Mouse (Mus musculus): ENCODE data around the gene Rac1. TPM values are rescaled to one million over a fixed set of nuclear protein-coding genes. Genes with fewer than 3 reads are reported as not detected.

Gene Rac1
- polyA plus RNA-seq, 1 experiment from 2014 or later, result 464 TPM

- CTCF ChIA-PET, result no interaction called here
- ATAC-seq (no peak), DNase-seq (ENCODE audit: low read depth, low spot score) (no peak)
- no peaks in the 10 kb centered on the region for H3K27me3 ChIP-seq
- in situ Hi-C loops (cut with MboI; ENCODE audit: low pct_unique_long_range_greater_than_20kb), result no loop called here
- no peak for TF ChIP-seq CTCF (IDR thresholded peaks at IDR 0.05)
- POLR2A ChIA-PET, result interaction anchor here (0.6 kb wide), 1 partner anchor 193 kb away, joined by 3 read pairs; no protein-coding TSS in a partner anchor
Observed at GRCm38 (mm10) chr5:143476013-143476412, 51.8 kb downstream of the Rac1 start.

- ATAC-seq, result peak; percentile 86
- in situ Hi-C loops (cut with MboI; ENCODE audit: low pct_unique_long_range_greater_than_20kb), result no loop called here
- POLR2A ChIA-PET, result no interaction called here
Observed at GRCm38 (mm10) chr5:143475153-143475844, 52.5 kb downstream of the Rac1 start.

GRCm38 (mm10) chr5:143471953-143472618, 55.8 kb downstream of the Rac1 start:
- ATAC-seq, result no peak
- TF ChIP-seq CTCF (IDR thresholded peaks at IDR 0.05), result no peak
- no peaks in the 10 kb centered on the region for H3K27me3 ChIP-seq
- in situ Hi-C loops (cut with MboI; ENCODE audit: low pct_unique_long_range_greater_than_20kb), result no loop called here
- ChIA-PET POLR2A (interaction anchor here (0.6 to 1.6 kb wide), 3 partner anchors 8 to 56 kb away, joined by 3 to 5 read pairs (median 3); partner anchors contain the start of genes Daglb and Rac1), CTCF (interaction anchor here (0.8 to 1.4 kb wide), 2 partner anchors 9 to 229 kb away, joined by 3 to 4 read pairs; no protein-coding TSS in a partner anchor)
- DNase-seq (ENCODE audit: low read depth, low spot score), result no peak

More at GRCm38 (mm10) chr5:143475153-143475844, 52.5 kb downstream of the Rac1 start:
- peak; percentile 81 for DNase-seq (ENCODE audit: low read depth, low spot score)
- CTCF ChIA-PET, result no interaction called here
- no peaks in the 10 kb centered on the region for H3K27me3 ChIP-seq
- TF ChIP-seq CTCF (IDR thresholded peaks at IDR 0.05), result no peak

- DNase-seq (ENCODE audit: low read depth, low spot score), result no peak
- no peak for ATAC-seq
- in situ Hi-C loops (cut with MboI; ENCODE audit: low pct_unique_long_range_greater_than_20kb), result no loop called here
Observed at GRCm38 (mm10) chr5:143471165-143471546, 56.7 kb downstream of the Rac1 start.

GRCm38 (mm10) chr5:143470421-143471164, 57.2 kb downstream of the Rac1 start:
- CTCF ChIA-PET, result no interaction called here
- DNase-seq (ENCODE audit: low read depth, low spot score), result no peak
- no peak for TF ChIP-seq CTCF (IDR thresholded peaks at IDR 0.05)

More at GRCm38 (mm10) chr5:143471165-143471546, 56.7 kb downstream of the Rac1 start:
- ChIA-PET CTCF (no interaction called here), POLR2A (no interaction called here)
- no peaks in the 10 kb centered on the region for H3K27me3 ChIP-seq
- TF ChIP-seq CTCF (IDR thresholded peaks at IDR 0.05), result no peak

GRCm38 (mm10) chr5:143469628-143470027, 58.2 kb downstream of the Rac1 start:
- DNase-seq (ENCODE audit: low read depth, low spot score), result no peak
- TF ChIP-seq CTCF (IDR thresholded peaks at IDR 0.05), result no peak
- no peaks in the 10 kb centered on the region for H3K27me3 ChIP-seq
- in situ Hi-C loops (cut with MboI; ENCODE audit: low pct_unique_long_range_greater_than_20kb), result no loop called here
- ChIA-PET POLR2A (no interaction called here), CTCF (no interaction called here)
- ATAC-seq, result no peak

More at GRCm38 (mm10) chr5:143470421-143471164, 57.2 kb downstream of the Rac1 start:
- POLR2A ChIA-PET, result no interaction called here
- H3K27me3 ChIP-seq, result no peaks in the 10 kb centered on the region
- ATAC-seq, result no peak
- in situ Hi-C loops (cut with MboI; ENCODE audit: low pct_unique_long_range_greater_than_20kb), result no loop called here

GRCm38 (mm10) chr5:143467931-143468330, 59.9 kb downstream of the Rac1 start:
- in situ Hi-C loops (cut with MboI; ENCODE audit: low pct_unique_long_range_greater_than_20kb), result no loop called here
- TF ChIP-seq CTCF (IDR thresholded peaks at IDR 0.05), result no peak
- ChIA-PET POLR2A (no interaction called here), CTCF (no interaction called here)
- no peak for DNase-seq (ENCODE audit: low read depth, low spot score)
- ATAC-seq, result no peak
- H3K27me3 ChIP-seq, result no peaks in the 10 kb centered on the region

- in situ Hi-C loops (cut with MboI; ENCODE audit: low pct_unique_long_range_greater_than_20kb), result no loop called here
- no peaks in the 10 kb centered on the region for H3K27me3 ChIP-seq
- ATAC-seq (no peak), DNase-seq (ENCODE audit: low read depth, low spot score) (no peak)
- POLR2A ChIA-PET, result no interaction called here
- CTCF ChIA-PET, result no interaction called here
- TF ChIP-seq CTCF (IDR thresholded peaks at IDR 0.05), result no peak
Observed at GRCm38 (mm10) chr5:143466891-143467669, 60.8 kb downstream of the Rac1 start.

- ChIA-PET POLR2A (interaction anchor here (0.6 to 1.4 kb wide), 2 partner anchors 15 to 95 kb away, joined by 3 to 7 read pairs; no protein-coding TSS in a partner anchor), CTCF (interaction anchor here (1.4 kb wide), 1 partner anchor 12 kb away, joined by 3 read pairs; no protein-coding TSS in a partner anchor)
- no peak for DNase-seq (ENCODE audit: low read depth, low spot score)
- in situ Hi-C loops (cut with MboI; ENCODE audit: low pct_unique_long_range_greater_than_20kb), result no loop called here
- no peak for TF ChIP-seq CTCF (IDR thresholded peaks at IDR 0.05)
- ATAC-seq, result no peak
- peaks cover 3% of the 10 kb centered on the region for H3K27me3 ChIP-seq
Observed at GRCm38 (mm10) chr5:143465156-143466085, 62.4 kb downstream of the Rac1 start.

All from Patski (cell line).